Mouse (Mus musculus) layer of hippocampus, postnatal 14 days (tissue): ENCODE results near the gene Kif13a. TPM values are rescaled to one million over a fixed set of nuclear protein-coding genes. Genes with fewer than 3 reads are reported as not detected.

Experiments
- DNase-seq, 2 experiments: peaks; one replicate each; pipeline ENCODE4 v3.0.0; 2021 to 2022; ENCODE audit warnings: low spot score in 2 of 2, mixed read lengths in 1 of 2
- total RNA-seq, 2 experiments: library from RNA; stranded (reverse); gene quantifications; 2 replicates each; pipeline ENCODE4 v1.2.3; 2021

The Kif13a gene
- total RNA-seq, 2 experiments from 2014 or later, result 23.0 to 25.8 TPM

DNA sequence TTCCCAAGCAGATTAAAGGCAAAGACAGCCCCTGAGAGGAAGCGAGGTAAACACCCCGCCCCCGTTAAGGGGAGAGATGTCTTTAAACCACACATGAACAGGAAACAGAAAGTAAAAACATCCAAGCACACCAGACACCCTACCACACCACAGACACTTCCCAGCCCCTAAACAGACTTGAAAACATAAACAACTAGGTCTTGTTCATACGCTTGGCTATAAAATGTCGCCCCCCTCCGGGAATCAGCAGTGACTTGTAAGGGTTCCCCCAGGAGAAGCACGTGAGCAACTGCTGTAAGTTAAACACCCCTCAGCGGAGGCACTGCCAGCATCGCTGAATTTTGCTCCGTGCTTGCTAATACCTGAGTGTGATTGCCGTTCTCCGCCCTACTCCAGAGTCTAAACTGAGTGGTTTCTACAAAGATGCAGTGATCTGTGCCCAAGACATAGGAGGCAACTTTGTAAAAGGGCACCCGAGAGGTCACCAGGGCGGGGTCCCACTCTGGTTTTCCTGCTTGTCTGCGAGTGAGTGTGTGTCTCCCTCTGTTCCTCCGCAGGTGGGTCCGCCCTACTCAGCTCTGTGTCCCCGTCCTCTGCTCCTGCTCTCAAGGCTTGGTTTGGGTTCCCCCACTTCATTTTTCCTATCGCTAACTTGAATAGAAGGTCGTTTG lies 193.7 kb downstream of the Kif13a start:
- DNase-seq, result peak in 1 of 2 experiments; percentile 20

DNA sequence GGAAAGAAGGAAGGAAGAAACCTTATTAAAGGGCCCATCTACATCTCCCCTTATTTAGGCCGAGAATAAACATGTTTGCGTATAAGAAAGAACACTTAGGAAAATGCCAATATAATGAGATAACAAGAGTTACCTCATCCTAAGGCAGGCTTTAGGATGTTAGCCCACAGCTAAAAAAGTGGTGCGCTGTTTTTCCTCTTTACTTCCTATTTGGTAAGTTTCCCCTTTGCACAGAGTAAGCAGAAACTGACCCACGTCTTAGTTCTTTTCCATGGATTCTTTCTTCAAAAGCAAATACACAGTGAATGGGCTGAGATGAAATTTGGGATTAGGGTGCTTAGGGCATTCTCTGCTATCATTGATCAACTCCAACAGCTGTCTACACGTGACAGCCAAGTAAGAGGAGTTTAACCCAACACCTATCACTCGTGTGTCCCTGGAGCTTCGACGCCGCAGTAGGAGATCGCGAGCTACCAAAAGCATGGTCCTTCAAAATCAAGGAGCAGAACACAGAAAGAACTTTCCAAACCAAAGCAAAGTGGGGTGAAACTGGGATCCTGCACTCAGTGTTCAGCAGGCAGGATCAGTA lies 194.4 kb downstream of the Kif13a start:
- no peak for DNase-seq

DNA sequence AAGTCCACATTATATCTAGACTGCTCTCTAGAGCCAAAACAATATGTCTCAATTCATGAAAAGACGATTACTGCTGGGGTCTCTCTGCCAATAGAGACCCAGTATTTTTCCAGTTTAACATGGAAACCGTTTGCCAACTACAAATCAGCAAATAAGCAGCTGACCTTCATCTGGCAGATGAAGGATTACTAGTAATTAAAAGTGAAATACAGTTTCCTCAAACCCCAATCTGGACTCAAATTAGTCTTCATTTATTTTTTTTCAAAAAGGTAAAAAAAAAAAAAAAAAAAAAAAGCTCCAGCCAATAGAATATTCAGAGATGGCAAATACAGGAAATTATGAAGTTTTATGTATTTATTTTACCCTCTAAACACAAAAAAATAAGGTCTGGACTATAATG lies 199.7 kb downstream of the Kif13a start:
- DNase-seq, result no peak

DNA sequence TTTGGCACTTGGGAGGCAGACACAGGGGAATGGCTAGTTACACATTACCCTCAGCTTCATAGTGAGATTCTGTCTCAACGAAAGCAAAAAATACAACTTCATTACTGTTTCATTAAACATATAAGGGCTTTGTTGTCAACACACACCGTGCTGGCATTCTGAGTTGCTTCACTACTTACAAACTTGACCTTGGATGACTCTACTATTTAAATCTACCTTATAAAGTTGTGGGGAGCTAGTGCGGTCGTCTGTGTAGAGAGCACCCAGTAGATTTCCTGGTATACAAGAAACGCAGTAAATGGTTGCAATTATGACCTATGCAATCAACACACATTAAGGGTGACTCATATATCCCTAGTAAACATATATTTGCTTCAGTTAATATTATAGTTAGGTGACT lies 201.3 kb downstream of the Kif13a start:
- no peak for DNase-seq

DNA sequence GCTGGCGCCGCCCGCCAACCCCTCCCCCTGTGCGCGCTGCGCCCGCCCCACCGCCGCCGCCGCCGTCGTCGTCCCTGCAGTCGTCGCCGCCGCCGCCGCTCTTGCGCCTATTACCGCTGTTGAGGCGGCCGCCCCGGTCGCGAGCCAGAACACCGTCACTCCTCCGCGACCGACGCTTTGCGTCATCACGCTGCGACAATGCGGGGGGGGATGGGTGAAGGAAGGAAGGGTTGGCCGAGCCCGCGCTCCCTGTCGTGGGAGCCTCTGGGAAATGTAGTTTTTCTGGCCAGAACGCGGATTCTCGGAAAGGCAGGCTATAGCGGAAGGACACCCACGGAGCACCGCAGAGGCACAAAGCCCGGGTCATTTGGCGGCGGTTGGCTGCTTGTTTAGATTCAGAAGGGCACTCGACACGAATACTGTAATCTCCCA lies 201.8 kb downstream of the Kif13a start, which contains the start of gene Nup153:
Gene Nup153 (minus strand): TSS at position 104 of the 432 bp plus-strand sequence.
- DNase-seq, result peak; percentile 100

DNA sequence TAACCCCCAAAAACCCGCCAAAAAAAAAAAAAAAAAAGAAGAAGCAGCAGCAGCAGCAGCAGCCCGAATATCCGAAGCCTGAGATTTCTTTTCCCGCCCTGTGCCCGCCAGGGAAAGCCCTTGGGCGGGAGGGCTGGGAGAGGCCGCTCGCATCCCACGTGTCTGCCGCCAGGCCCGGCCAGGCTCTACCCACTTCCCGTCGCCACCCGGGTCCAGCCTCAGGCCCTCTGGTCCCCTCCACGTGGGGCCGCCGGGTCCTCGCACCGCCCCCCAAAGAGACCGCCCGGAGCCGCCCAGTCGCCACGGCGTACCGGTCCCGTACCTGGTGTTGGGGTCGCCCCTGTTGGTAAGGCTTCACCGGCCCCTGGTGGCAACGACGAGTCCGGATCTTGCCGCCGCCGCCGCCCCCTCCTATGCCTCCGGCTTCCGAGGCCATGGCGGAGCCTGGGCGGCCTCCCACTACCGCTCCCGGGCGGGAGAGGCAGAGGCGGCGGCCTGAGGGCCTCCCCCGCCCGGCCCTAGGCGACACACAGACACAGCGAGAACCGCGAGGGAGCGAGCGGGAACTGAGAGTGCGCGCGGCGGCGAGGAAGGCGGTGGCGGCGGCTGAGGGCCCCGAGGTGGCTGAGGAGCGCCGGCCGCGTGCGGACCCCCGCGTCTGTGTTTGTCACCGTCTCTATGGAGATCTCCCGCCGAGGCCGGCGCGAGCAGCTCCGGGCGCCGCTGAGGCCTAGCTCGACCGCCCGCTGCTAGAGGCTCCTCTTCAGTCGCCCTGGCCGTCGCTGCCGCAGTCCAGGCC lies 202.4 kb downstream of the Kif13a start:
- DNase-seq, result peak in 1 of 2 experiments; percentile 62

DNA sequence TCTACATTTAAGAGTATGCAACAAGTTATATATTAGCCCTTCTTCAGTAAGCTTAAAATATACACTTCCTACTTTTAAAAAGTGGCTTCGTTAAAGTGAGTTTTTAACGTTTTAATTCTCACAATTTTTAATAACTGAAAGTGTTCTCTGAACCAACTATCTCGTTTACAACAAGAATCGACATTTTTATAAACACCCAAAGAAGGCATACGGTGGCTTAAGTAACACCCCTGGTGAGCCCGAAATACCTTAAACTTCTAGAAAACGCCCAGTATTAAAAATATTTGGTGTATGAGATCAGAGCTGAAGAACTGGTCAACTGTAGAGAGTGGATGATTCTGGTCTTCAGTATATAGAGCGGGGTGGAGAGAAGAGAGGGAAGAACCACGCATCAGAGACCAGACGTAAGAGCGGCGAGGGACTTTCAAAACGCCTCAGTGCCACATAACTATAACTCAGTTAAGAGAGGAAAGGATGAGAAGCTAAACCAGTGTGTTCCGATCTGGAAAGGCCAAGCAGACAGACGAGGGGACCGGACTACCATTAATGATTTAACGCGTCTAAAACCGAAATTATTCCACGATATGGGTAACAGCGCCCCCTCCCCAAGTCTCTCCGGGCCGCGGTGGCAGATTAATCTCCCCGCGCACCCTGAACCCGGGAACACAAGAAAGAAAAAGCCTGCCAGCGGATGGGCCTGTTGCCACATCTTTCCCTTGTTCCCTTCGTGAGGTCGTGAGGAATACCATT lies 203.2 kb downstream of the Kif13a start:
- DNase-seq, result peak; percentile 17 to 36

DNA sequence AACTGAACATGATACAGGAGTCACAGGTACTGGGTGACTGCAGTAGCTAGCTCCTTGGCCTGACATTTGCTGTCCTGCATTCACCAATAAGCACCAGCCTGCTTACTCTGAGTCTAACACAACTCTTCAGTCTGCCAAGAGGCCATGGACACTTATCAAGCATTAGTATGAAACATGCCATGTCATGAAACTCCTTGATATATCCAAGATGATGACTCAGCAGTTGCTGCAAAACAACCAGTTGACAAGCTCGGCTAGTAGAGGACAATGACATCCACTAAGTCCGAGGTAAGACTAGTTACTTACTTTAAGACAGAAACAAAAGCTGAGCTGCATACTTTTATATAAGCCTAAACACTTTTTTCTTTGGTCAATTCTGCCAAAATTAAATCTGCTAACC lies 204.4 kb downstream of the Kif13a start:
- no peak for DNase-seq

DNA sequence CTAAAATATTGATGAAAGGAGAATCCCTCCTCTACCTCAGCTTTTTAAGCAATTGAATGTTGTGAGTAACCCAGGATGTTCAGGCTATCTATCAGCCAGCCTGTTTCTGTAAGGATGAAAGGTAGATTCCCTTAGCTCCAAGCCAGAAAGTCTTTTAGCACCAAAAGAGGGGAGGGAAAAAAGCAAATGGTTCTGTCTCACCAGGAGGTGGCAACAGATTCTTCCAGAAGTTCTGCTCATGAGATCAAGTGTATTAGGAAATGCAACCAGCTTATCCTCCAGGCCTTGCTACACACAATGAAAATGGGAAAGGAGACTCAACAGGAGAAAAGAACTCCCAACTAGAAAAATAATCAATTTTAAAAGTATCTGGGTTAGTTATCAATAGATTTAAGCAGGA lies 205.3 kb downstream of the Kif13a start:
- DNase-seq, result peak in 1 of 2 experiments; percentile 32

DNA sequence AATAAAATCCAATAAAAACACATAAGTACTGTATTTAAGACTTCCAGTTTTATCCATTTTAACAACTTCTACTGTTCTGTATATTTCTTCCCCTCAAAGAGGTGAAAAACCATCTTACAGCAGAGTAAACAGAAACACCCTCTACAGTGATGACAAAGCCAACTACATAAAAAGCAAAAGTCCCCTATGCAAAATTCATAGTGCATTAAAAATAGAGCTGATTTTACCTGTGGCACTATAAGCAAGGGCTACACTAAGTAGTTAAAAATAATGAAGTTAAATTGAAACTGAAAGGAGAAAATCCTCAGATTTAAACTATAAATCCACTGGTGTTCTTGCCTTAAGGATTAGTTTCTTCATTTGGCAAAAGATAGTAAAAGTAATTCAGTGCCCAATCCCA lies 208.7 kb downstream of the Kif13a start:
- no peak for DNase-seq

DNA sequence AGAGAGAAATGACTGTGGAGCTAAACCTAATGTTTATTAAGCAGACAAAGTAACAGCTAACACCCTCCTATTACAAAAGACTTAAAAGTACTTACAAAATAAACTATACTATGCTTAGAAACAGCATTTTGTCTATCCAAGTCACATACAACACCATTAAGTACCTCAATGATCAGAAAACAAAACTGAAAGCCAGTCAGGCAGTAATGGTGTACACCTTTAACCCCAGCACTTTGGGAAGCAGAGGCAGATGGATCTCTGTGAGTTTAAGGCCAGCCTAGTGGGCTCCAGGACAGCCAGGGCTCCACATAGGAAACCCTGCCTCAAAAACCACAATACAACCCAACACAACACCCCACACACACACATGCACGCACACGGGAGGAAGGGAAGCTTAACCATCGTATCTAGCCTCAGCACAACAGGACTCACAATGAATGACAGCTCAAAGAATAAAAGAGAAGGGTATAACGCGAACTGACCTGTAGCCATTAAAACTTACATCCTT lies 210.7 kb downstream of the Kif13a start:
- DNase-seq, result no peak

DNA sequence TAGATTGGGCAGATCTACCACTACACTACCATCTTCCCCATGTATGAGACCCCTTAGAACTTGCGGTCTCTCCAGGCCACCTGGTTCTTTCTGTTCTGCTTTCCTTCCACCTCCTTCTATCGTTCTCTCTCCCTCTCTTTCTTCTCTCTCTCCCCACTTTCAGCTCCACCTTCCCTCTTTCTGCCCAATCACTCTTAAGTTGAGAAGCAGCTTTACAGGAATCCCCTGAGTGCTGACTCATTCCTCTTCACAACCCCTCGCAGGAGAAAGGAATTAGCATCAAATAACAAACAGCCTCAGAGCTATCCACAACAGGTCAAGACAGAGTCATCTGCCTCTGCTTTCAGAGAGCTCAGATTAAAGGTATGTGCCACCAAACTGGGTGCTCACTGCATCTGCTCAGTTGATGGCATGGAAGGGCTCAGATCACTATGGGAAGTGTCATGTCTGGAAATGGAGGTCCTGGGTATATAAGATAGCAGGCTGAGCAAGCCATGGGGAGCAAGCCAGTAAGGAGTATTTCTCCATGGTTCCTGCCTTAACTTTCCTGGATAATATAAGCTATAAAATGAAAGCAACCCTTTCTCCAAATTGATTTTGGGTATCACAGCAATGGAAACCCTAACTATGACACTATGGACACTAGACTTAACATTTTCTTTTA lies 213.6 kb downstream of the Kif13a start:
- no peak for DNase-seq

DNA sequence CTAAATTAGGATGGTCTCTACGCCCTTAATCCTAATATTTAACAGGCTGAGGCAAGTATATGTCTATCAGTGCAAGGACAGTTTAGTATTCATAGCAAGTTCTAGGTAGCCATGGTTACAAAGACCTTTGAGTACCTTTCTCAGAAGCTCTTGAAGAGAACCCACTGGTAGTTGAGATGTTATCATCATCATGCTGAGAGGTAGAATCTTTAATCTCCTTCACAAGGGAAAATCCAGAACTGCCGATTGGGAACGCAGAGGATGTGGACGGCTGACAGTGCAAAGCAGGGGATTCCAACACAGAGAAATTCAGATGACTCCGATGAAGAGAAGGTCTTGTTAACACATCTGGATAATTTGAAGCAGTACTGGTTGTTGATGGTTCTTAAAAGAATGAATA lies 216.2 kb downstream of the Kif13a start:
- DNase-seq, result no peak

DNA sequence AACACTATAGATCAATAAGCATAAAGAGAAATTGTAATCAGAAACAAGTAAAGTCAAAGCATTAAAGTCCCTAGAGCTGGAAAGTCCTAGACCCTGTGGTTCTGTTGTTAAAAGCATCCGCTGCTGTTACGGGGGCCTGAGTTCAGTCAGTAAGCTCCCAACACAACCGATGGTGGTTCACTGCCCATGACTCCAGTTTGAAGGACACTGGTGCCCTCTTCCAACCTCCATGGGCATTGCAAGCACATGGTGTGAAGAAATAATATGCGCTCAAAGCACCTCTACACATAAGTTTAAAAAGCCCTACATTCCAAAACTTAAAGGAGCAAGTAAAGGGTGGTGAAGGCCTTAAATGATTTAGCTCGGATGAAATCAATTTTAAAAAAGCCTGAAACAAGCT lies 226.5 kb downstream of the Kif13a start:
- DNase-seq, result no peak

DNA sequence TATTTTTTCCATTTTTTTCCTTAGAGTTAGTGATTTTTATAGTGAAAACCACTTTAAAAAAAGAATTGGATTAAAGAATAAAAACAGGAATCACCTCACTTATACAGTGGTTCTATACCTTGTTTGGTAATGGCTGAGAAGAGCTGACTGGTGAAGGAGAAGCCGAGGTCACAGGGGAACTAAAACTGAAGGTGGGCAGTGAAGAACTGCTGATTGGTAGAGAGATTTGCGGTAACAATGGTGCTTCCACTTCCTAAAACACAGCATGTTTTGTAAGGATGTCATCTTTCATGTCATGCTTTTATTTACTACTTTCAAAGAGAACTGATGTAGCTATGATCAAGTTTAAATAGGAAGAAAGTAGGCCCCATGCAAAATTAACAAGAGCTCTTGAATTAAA lies 228.2 kb downstream of the Kif13a start:
- no peak for DNase-seq

DNA sequence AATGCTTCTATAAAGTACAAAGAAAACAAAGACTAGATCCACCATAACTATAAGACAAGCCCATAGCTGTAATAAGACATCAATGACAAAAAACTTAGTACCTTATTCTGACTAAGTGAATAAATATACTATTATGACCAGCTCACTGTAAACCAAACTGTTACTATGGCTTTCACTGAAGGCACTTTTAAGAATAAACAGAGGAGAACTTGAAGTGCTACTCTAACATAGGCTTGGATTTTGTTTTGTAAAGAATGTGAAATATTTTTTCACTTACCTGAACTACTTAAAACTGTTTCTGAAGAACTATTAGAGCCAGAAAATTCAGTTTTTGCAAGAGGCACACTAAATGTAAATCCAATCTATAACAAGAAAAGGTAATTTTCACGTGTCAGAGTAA lies 230.3 kb downstream of the Kif13a start:
- DNase-seq, result no peak
